Mouse (Mus musculus): Measurements from ENCODE around the gene Mknk2. TPM values are rescaled to one million over a fixed set of nuclear protein-coding genes. Genes with fewer than 3 reads are reported as not detected.

The Mknk2 gene
- total and polyA plus RNA-seq, 3 experiments: 47.4 to 184 (median 87.1) TPM

DNA sequence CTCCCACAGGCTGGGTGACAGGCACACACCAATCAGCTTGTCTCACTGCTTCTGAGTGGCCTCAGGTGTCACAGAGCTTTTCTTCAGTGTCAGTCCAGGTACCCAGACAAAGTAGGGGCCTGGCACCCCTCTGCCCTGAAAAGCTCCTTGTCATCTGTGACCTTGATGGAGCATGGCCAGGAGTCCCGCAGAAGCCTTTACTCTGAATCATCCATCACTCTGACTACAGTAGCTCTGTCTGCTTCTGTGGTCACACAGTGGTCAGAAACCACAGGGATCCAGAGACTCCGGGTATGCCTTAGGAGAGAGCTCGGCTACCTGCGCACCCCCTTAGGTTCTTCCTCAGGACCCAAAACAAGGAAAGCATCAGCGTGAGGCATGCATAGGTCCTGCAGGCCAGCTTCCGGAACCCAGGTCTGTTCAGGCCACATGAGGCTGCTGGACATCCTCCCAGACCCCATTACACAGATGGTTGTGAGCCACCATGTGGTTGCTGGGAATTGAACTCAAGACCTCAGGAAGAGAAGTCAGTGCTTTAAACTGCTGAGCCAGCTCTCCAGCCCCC lies 24.7 kb downstream of the Mknk2 start:
- no peak for DNase-seq (ENCODE audit: low read depth, low spot score)
- Histone ChIP-seq H3K27ac (ENCODE audit: control insufficient read depth, low read depth, low read length) (no peak overlapping the region), H3K4me3 (ENCODE audit: control insufficient read depth in 1 of 2, insufficient read depth in 1 of 2, low read depth in 2 of 2, low read length in 2 of 2) (no peak overlapping the region), H3K4me1 (ENCODE audit: control insufficient read depth in 1 of 2, insufficient read depth in 2 of 2, low read length in 2 of 2) (peaks cover 3 to 15% of the 10 kb centered on the region in 2 experiments), H3K79me2 (ENCODE audit: control insufficient read depth, insufficient read depth, low read length, poor library complexity) (peaks cover 8% of the 10 kb centered on the region), H3K9ac (ENCODE audit: control insufficient read depth, low read depth, low read length, poor library complexity, severe bottlenecking) (no peak overlapping the region), H3K27me3 (ENCODE audit: control insufficient read depth in 1 of 2, insufficient read depth in 2 of 2, low read length in 2 of 2) (no peaks in the 10 kb centered on the region), H3K9me3 (replicated peaks; ENCODE audit: insufficient read depth, low read length) (no peaks in the 10 kb centered on the region), H3K36me3 (ENCODE audit: control insufficient read depth in 1 of 2, insufficient read depth in 2 of 2, low read length in 2 of 2) (peaks cover 0 to 9% of the 10 kb centered on the region in 2 experiments; a peak in 2 of 4 replicates)
- TF ChIP-seq JUND (IDR thresholded peaks at IDR 0.05; ENCODE audit: low read depth, low read length): no peak
- TF ChIP-seq TAL1 (IDR thresholded peaks at IDR 0.05; ENCODE audit: low read length): no peak
- TF ChIP-seq RAD21 (IDR thresholded peaks at IDR 0.05; ENCODE audit: low read depth, low read length): no peak
- no peak for TF ChIP-seq MEF2A (IDR thresholded peaks at IDR 0.05; ENCODE audit: extremely low read depth, insufficient replicate concordance, low read depth, low read length, poor library complexity, severe bottlenecking)
- no peak for TF ChIP-seq CHD1 (IDR thresholded peaks at IDR 0.05; ENCODE audit: low read depth, low read length)
- TF ChIP-seq MYB (IDR thresholded peaks at IDR 0.05; ENCODE audit: low read depth, low read length): no peak
- TF ChIP-seq SIN3A (IDR thresholded peaks at IDR 0.05; ENCODE audit: low read length): no peak
- no peak for TF ChIP-seq TBP (IDR thresholded peaks at IDR 0.05; ENCODE audit: low read depth, low read length)
- no peak for TF ChIP-seq USF1 (IDR thresholded peaks at IDR 0.05; ENCODE audit: low read depth, low read length)
- TF ChIP-seq ELF1 (IDR thresholded peaks at IDR 0.05; ENCODE audit: low read depth, low read length): no peak
- TF ChIP-seq ZC3H11A (IDR thresholded peaks at IDR 0.05; ENCODE audit: low read depth, low read length): no peak
- no peak for TF ChIP-seq MYC (IDR thresholded peaks at IDR 0.05; ENCODE audit: low read depth, low read length)
- no peak for TF ChIP-seq ZMIZ1 (IDR thresholded peaks at IDR 0.05; ENCODE audit: low read depth, low read length)
- no peak for TF ChIP-seq ETS1 (IDR thresholded peaks at IDR 0.05; ENCODE audit: low read depth, low read length)
- TF ChIP-seq USF2 (IDR thresholded peaks at IDR 0.05; ENCODE audit: borderline replicate concordance in 1 of 2, insufficient read depth in 1 of 2, low read depth in 1 of 2, low read length in 2 of 2): no peak
- TF ChIP-seq NRF1 (IDR thresholded peaks at IDR 0.05; ENCODE audit: insufficient read depth, low read depth, low read length, poor library complexity, severe bottlenecking): no peak
- TF ChIP-seq ZNF384 (IDR thresholded peaks at IDR 0.05; ENCODE audit: low read depth, low read length): no peak

DNA sequence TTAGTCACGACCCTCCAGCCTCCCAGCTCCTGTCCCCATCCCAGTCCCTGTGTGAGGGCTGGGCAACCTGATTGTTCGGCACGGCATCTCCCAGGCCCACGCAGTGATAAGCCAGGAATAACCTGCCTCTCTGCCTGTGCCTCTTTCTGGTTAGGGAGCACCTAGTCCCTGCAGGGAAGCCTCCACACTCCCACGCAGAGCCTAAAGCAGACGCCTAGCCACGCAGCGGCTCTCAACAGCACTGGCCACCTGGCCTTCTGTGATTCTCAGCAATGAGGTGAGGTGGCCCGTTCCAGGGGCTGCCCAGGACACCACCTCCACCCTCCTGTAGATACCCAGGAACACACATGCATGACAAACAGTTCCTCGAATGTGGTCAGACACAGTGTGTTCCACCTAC lies 27.5 kb downstream of the Mknk2 start:
- H3K4me1 ChIP-seq (ENCODE audit: control insufficient read depth in 1 of 2, insufficient read depth in 2 of 2, low read length in 2 of 2): peaks cover 0 to 2% of the 10 kb centered on the region in 2 experiments; a peak in 1 of 4 replicates
- no peak overlapping the region for H3K27ac ChIP-seq (ENCODE audit: control insufficient read depth, low read depth, low read length)
- H3K9ac ChIP-seq (ENCODE audit: control insufficient read depth, low read depth, low read length, poor library complexity, severe bottlenecking): no peak overlapping the region
- no peaks in the 10 kb centered on the region for H3K27me3 ChIP-seq (ENCODE audit: control insufficient read depth in 1 of 2, insufficient read depth in 2 of 2, low read length in 2 of 2)
- no peak for DNase-seq (ENCODE audit: low read depth, low spot score)
- H3K9me3 ChIP-seq (replicated peaks; ENCODE audit: insufficient read depth, low read length): no peaks in the 10 kb centered on the region
- H3K79me2 ChIP-seq (ENCODE audit: control insufficient read depth, insufficient read depth, low read length, poor library complexity): no peaks in the 10 kb centered on the region; the same call in 1 of the 2 replicates
- H3K4me3 ChIP-seq (ENCODE audit: control insufficient read depth in 1 of 2, insufficient read depth in 1 of 2, low read depth in 2 of 2, low read length in 2 of 2): no peak overlapping the region
- no peak for TF ChIP-seq MAZ (IDR thresholded peaks at IDR 0.05; ENCODE audit: low read depth, low read length)
- 0 out of 4 replicates have a peak, but pooled peaks cover 0 to under 1% of the 10 kb centered on the region in 2 experiments for H3K36me3 ChIP-seq (ENCODE audit: control insufficient read depth in 1 of 2, insufficient read depth in 2 of 2, low read length in 2 of 2)

Measured in MEL (cell line).